Mouse (Mus musculus): ENCODE measurements around the gene Slc17a8.
"Not testable (repeated sequence)": the region's sequence is repeated elsewhere in the genome, so short reads cannot be mapped to it uniquely, and the experiment has no call there.

The Slc17a8 gene

GRCm38 (mm10) chr10:89621129-89621528 is at the start of gene Slc17a8:
Gene Slc17a8 (minus strand): TSS chr10:89621253.
- DNase-seq (ENCODE audit: low spot score), result no peak

DNA sequence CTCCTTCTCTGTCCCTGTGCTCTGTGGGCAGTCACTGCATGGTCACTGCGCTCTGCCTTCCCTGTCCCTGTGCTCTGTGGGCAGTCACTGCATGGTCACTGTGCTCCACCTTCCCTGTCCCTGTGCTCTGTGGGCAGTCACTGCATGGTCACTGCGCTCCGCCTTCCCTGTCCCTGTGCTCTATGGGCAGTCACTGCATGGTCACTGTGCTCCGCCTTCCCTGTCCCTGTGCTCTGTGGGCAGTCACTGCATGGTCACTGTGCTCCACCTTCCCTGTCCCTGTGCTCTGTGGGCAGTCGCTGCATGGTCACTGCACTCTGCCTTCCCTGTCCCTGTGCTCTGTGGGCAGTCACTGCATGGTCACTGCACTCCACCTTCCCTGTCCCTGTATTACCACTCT is 49.3 kb upstream of the Slc17a8 start:
- not testable (repeated sequence) for DNase-seq (ENCODE audit: low spot score)

DNA sequence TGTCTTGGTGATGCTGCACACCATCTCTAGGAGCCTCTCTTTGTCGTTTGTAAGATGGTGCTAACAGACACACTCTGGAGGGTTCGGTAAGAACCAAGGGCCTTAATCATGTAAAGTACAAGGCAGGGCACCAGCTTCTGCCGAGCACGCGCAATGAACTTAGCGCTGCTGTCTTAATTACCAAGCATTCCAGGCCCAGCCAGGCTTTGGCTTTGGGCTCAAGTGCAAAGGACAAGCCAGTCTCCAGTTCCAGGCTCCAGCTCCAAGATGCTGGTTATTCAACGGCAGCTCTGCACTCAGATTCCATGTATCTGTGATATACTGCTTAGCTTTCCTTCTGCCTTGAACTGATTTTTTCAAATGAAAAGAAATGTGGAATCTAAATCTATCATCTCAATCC is 46.5 kb upstream of the Slc17a8 start:
- no peak for DNase-seq (ENCODE audit: low spot score)

DNA sequence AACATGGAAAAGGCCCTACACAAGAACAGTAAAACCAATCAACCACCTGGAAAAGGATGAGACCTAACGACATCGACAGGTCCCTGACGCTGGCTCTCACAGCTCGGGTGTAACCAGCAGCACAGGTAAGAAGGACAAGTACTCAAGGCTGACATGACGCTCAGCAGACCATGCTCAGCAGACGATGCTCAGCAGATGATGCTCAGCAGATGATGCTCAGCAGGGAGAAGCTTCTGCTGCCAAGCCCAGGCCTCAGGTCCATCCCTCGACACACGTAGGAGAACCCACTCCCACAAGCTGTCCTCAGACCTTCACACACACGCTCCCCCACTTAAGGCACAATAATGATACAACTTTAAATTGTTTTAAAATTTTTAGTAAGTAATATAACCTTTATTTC is 44.6 kb upstream of the Slc17a8 start:
- DNase-seq (ENCODE audit: low spot score), result no peak

DNA sequence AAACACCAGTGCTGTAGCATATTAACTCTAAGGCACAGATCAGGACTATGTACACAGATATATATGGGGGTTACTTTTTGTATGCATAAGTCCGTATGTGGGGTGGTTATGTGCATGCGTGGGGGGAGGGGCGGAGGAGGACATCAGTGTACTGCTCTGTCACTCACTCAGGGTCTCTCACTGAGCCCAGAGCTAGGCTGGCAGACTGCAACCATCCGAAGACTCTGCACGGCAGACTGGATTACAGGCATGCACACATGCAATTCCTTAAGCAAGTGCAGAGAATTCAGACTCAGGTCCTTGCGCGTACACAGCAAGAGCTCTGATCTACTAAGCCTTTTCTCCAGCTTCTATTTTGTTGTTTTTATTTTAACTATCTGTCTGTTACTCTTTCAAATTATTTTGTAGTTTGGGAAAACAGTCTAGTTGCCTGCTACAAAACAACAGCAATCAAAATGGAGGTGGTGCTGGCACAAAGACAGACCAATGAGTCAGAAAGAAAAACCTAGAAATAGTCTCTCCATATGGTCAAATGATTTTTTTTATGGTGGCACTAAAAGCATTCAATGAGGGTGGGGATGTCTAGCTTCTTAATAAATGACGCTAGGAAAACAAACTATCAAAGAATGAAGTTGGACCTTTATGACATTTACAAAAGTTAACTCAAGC is 44.1 kb upstream of the Slc17a8 start:
- no peak for DNase-seq (ENCODE audit: low spot score)

- DNase-seq (ENCODE audit: low spot score), result peak; percentile 59
Observed at GRCm38 (mm10) chr10:89656366-89656765, 35.3 kb upstream of the Slc17a8 start.

- DNase-seq (ENCODE audit: low spot score), result peak; percentile 18
Observed at GRCm38 (mm10) chr10:89652912-89653311, 31.9 kb upstream of the Slc17a8 start.

- DNase-seq (ENCODE audit: low spot score), result no peak
Observed at GRCm38 (mm10) chr10:89651691-89652090, 30.6 kb upstream of the Slc17a8 start.

DNA sequence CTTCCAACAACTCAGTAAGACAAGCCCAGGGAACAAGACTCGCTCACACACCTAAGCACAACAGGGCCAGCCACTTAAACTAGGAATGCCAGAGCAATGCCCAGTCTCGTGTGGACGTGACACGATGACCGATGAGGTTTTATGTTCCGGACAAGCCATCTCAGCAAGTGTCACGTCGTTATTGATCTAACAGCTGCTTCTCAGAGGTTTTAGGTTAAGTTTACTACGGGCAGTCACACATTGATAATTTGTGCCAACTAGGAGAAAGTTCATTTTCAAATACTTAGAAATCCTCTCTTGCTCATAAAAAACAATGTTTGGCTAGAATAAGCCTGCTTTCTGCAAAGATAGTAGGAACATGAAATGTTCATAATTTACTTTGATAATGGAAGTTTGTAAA is 25.9 kb upstream of the Slc17a8 start:
- no peak for DNase-seq (ENCODE audit: low spot score)

DNA sequence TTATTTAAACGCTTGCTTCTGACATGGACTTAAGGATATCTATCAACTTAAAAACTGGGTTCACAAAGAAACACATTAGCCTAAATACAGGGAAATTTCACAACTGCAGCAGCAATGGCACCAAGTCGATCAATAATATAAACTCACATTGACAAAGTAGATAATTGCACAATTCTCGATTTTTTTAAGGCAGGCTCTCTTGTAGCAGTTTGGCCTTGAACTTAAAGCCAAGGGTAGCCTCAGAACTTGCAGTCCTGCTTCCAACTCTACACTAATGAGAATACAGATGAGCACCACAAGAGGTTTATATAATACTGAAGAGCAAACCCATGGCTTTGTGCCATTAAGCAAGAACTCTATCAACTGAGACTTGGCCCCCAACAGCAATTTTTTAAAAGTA is 15.9 kb upstream of the Slc17a8 start:
- no peak for DNase-seq (ENCODE audit: low spot score)

- no peak for DNase-seq (ENCODE audit: low spot score)
Observed at GRCm38 (mm10) chr10:89635018-89635417, 14.0 kb upstream of the Slc17a8 start.

DNA sequence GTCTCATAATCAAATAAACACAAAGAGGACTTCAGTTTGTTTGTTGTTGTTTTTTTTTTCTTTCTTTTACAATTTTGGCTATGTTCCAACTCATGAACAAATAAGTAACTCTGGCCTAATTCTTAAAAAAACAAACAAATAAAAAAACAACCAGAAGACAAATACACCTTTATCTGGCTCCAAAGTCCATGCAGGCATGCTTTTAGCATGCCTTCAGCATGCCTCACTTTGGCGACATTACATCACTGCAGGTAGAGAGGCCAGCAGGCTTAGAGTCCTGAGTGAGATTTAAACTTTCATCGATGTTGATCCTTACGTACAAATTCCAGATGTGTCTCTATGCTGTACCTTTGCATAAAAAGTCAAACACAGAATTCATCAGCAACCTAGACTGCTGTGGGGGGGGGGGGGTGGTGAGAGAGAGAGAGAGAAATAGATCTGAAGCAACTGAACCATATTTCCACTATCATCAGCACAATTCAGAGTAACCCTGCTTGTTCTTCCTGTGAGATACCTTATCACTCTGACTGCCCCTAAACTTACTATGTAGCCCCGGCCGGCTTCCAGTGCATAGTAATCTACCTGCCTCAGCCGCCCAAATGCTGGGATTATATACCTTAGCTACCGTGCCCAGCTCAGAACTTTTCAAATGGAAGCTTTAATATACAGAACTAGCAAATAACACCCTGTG is 12.8 kb upstream of the Slc17a8 start:
- DNase-seq (ENCODE audit: low spot score), result no peak

GRCm38 (mm10) chr10:89633121-89633520 is 12.1 kb upstream of the Slc17a8 start:
- DNase-seq (ENCODE audit: low spot score), result no peak

- DNase-seq (ENCODE audit: low spot score), result no peak
Observed at GRCm38 (mm10) chr10:89631831-89632230, 10.8 kb upstream of the Slc17a8 start.

GRCm38 (mm10) chr10:89630564-89630963 is 9.5 kb upstream of the Slc17a8 start:
- DNase-seq (ENCODE audit: low spot score), result no peak

GRCm38 (mm10) chr10:89630052-89630451 is 9.0 kb upstream of the Slc17a8 start:
- peak; percentile 63 for DNase-seq (ENCODE audit: low spot score)

GRCm38 (mm10) chr10:89626714-89627113 is 5.7 kb upstream of the Slc17a8 start:
- no peak for DNase-seq (ENCODE audit: low spot score)

DNA sequence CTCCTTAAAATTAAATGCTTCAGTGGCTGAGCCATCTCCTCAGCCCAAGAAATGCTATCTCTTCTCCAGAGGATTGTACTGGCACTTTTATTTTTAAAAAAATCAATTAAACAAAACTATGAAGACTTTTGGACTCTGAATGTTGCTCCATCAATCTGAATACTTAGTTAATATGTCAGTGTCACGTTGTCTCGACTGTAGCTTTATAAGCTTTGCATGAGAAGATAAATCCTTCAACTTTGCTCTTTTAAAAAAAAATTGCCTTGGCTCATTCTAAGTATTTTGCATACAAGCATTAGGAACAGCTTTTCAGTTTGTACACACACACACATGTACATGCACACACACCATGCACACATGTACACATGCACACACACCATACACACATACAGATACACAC is 3.1 kb upstream of the Slc17a8 start:
- no peak for DNase-seq (ENCODE audit: low spot score)

- no peak for DNase-seq (ENCODE audit: low spot score)
Observed at GRCm38 (mm10) chr10:89599311-89599710, 21.7 kb downstream of the Slc17a8 start.

DNA sequence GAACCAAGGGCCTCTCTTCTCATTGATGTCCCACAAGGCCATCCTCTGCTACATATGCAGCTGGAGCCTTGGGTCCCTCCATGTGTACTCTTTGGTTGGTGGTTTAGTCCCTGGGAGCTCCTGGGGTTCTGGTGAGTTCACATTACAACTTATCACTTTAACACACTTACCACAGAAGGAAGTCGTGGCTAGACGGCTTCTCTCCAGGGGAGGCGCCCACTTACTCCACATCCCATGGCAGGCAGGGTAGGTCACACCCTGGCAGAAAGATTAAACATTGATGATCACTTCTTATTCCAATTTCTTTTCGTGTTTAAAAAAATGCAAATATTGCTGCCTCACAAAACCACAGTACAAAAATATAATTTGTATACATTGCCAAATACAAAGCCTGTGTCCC is 23.8 kb downstream of the Slc17a8 start:
- DNase-seq (ENCODE audit: low spot score), result no peak

DNA sequence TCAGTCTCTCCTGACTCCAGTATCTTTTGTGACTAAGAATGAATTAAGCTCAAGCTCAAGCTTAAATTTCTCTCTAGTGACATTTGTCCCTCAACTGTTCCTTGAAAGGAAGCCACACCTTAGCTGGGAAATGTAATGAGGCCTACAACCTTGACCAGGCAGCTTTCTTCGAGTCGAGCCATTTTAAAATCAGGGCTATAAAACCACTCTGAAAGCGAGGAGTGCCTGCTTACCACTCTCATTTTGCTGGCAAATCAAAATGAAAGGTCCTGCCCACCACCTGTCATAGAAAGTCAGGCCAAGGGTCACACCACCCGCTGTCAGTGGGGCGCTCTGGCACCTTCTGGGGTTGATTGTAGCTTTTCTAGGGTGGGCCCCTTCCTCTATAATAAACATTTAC is 25.1 kb downstream of the Slc17a8 start:
- DNase-seq (ENCODE audit: low spot score), result no peak

DNA sequence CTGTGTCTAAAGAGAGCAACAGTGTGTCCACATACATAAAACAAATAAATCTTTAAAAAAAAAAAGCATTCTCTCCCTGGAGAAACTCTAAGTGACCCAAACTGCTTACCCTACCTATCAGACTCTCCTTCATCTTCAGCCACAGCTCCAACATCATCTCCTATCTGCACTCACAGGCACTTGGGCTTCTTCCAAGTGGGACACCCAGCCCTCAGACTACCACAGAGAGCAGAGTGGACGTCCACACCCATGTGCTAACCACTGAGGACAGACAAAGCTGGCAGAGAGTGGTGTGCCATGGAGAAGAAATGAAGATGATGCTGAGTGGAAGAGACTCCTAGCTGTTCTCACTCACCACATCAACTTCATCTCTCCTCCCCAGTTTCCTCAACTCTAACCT is 25.5 kb downstream of the Slc17a8 start:
- no peak for DNase-seq (ENCODE audit: low spot score)

DNA sequence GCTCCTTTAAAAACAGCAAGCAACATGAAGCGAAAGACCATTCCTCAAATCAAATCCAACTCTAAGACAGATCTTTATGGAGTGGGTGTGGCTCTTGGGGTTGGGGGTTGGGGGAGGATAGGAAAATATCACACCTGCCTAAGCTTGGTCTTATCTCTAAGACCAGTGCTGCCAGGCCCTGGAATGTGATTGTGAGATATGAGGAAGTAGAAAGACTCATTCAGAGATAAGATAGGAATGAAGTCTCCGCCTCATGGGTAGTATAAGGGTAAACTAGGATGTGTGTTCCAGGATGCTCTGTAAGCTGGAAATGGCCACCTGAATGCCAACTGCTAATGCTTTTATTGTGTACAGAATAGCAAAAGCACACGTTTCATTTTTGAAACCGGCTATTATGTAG is 26.7 kb downstream of the Slc17a8 start:
- DNase-seq (ENCODE audit: low spot score), result no peak

- DNase-seq (ENCODE audit: low spot score), result no peak
Observed at GRCm38 (mm10) chr10:89592797-89593196, 28.3 kb downstream of the Slc17a8 start.
